Mouse (Mus musculus) CH12.LX (cell line): ENCODE data around the gene P3h3. TPM values are rescaled to one million over a fixed set of nuclear protein-coding genes. Genes with fewer than 3 reads are reported as not detected.

ENCODE experiments used
- DNase-seq: peaks from one replicate; pipeline ENCODE4 v3.0.0-alpha.2; 2013; ENCODE audit errors: extremely low read depth
- H3K27ac ChIP-seq: 2 replicates; pipeline ENCODE4 v1.5.1; 2012; ENCODE audit warnings: low read depth, mild to moderate bottlenecking, control low read depth, moderate library complexity; ENCODE audit not compliant: insufficient read depth
- H3K27me3 ChIP-seq: replicated peaks from 2 replicates; pipeline ENCODE3; 2012; ENCODE audit warnings: inconsistent platforms
- H3K36me3 ChIP-seq, 2 experiments: replicated peaks in 1 of 2; 2 replicates each; pipeline versions ENCODE3 to v1.6.1; 2012; ENCODE audit warnings: inconsistent platforms in 1 of 2, low read length in 1 of 2, mild to moderate bottlenecking in 1 of 2, mixed read lengths in 1 of 2, moderate library complexity in 1 of 2; ENCODE audit not compliant: control insufficient read depth in 1 of 2, insufficient read depth in 1 of 2
- H3K4me1 ChIP-seq, 2 experiments: 2 replicates each; pipeline ENCODE4 v1.6.1; 2012; ENCODE audit warnings: inconsistent platforms in 1 of 2, moderate library complexity in 1 of 2; ENCODE audit not compliant: insufficient read depth in 2 of 2, control insufficient read depth in 1 of 2
- H3K4me2 ChIP-seq: 2 replicates; pipeline ENCODE4 v1.6.1; 2012; ENCODE audit warnings: low read depth, mild to moderate bottlenecking, control low read depth; ENCODE audit not compliant: poor library complexity, insufficient read depth, severe bottlenecking
- H3K4me3 ChIP-seq, 3 experiments: fragments of 150-350 bp in 1 of 3; sonication (generic) in 1 of 3; replicated peaks in 1 of 3; 2 replicates each; pipeline versions ENCODE3 to v1.5.1; 2011 to 2012; ENCODE audit warnings: low read depth in 2 of 3, low read length in 2 of 3, mild to moderate bottlenecking in 2 of 3, moderate library complexity in 2 of 3, control low read depth in 1 of 3, improper control_type of control experiment in 1 of 3, inconsistent platforms in 1 of 3, mixed read lengths in 1 of 3; ENCODE audit not compliant: poor library complexity in 1 of 3
- H3K79me2 ChIP-seq: replicated peaks from 2 replicates; pipeline ENCODE4 v1.6.1; 2012; ENCODE audit warnings: mild to moderate bottlenecking, moderate library complexity; ENCODE audit not compliant: control insufficient read depth, poor library complexity, insufficient read depth, severe bottlenecking; ENCODE audit errors: extremely low read depth
- H3K9ac ChIP-seq: 2 replicates; pipeline ENCODE4 v1.6.1; 2012; ENCODE audit warnings: low read depth, mild to moderate bottlenecking, control low read depth, moderate library complexity; ENCODE audit not compliant: insufficient read depth
- H3K9me3 ChIP-seq: replicated peaks from 2 replicates; pipeline ENCODE3; 2012; ENCODE audit warnings: low read length, inconsistent platforms, mixed read lengths
- BHLHE40 ChIP-seq: IDR thresholded peaks from 2 replicates; pipeline ENCODE4 v1.6.1; 2011; ENCODE audit warnings: mild to moderate bottlenecking, low read depth, low read length, improper control_type of control experiment
- CHD1 ChIP-seq: IDR thresholded peaks from 2 replicates; pipeline ENCODE4 v1.6.1; 2012; ENCODE audit warnings: low read depth, low read length, improper control_type of control experiment, inconsistent platforms
- CHD2 ChIP-seq: IDR thresholded peaks from 2 replicates; pipeline ENCODE4 v1.6.1; 2011; ENCODE audit warnings: low read length, improper control_type of control experiment
- CTCF ChIP-seq, 2 experiments: IDR thresholded peaks in 1 of 2; conservative IDR thresholded peaks in 1 of 2; 2 replicates each; pipeline ENCODE4 v1.5.1; 2011 to 2012; ENCODE audit warnings: low read depth in 2 of 2, low read length in 2 of 2, improper control_type of control experiment in 1 of 2, inconsistent platforms in 1 of 2, mild to moderate bottlenecking in 1 of 2, moderate library complexity in 1 of 2
- E2F4 ChIP-seq: IDR thresholded peaks from 2 replicates; pipeline ENCODE4 v1.6.1; 2011; ENCODE audit warnings: low read depth, low read length, improper control_type of control experiment; ENCODE audit not compliant: insufficient replicate concordance
- ELF1 ChIP-seq: IDR thresholded peaks from 2 replicates; pipeline ENCODE4 v1.6.1; 2014; ENCODE audit warnings: low read depth, mild to moderate bottlenecking, inconsistent platforms, low read length, improper control_type of control experiment
- EP300 ChIP-seq: IDR thresholded peaks from 2 replicates; pipeline ENCODE4 v1.6.1; 2011; ENCODE audit warnings: low read length, improper control_type of control experiment
- ETS1 ChIP-seq: conservative IDR thresholded peaks from 2 replicates; pipeline ENCODE4 v1.6.1; 2012; ENCODE audit warnings: low read depth, mild to moderate bottlenecking, inconsistent platforms, low read length, improper control_type of control experiment, moderate library complexity
- GABPA ChIP-seq: IDR thresholded peaks from 2 replicates; pipeline ENCODE4 v1.6.1; 2012; ENCODE audit warnings: low read depth, low read length, improper control_type of control experiment, inconsistent platforms; ENCODE audit not compliant: insufficient replicate concordance
- HCFC1 ChIP-seq: IDR thresholded peaks from 2 replicates; pipeline ENCODE4 v1.6.1; 2012; ENCODE audit warnings: low read depth, mild to moderate bottlenecking, inconsistent platforms, low read length, improper control_type of control experiment
- IRF4 ChIP-seq: IDR thresholded peaks from 2 replicates; pipeline ENCODE4 v1.6.1; 2014; ENCODE audit warnings: low read depth, mild to moderate bottlenecking, inconsistent platforms, low read length, improper control_type of control experiment
- JUN ChIP-seq: IDR thresholded peaks from 2 replicates; pipeline ENCODE4 v1.6.1; 2011; ENCODE audit warnings: low read depth, mild to moderate bottlenecking, low read length, improper control_type of control experiment, moderate library complexity; ENCODE audit not compliant: insufficient read depth
- KAT2A ChIP-seq: IDR thresholded peaks from 2 replicates; pipeline ENCODE4 v1.6.1; 2012; ENCODE audit warnings: low read length, improper control_type of control experiment, inconsistent platforms; ENCODE audit not compliant: insufficient replicate concordance
- MAFK ChIP-seq: IDR thresholded peaks from 2 replicates; pipeline ENCODE4 v1.6.1; 2011; ENCODE audit warnings: low read length, improper control_type of control experiment; ENCODE audit not compliant: insufficient replicate concordance
- MAZ ChIP-seq: IDR thresholded peaks from 2 replicates; pipeline ENCODE4 v1.6.1; 2012; ENCODE audit warnings: low read depth, mild to moderate bottlenecking, inconsistent platforms, low read length, improper control_type of control experiment, moderate library complexity
- MEF2A ChIP-seq: IDR thresholded peaks from 2 replicates; pipeline ENCODE4 v1.6.1; 2014; ENCODE audit warnings: low read depth, mild to moderate bottlenecking, inconsistent platforms, low read length, improper control_type of control experiment, borderline replicate concordance
- MXI1 ChIP-seq: IDR thresholded peaks from 2 replicates; pipeline ENCODE4 v1.6.1; 2011; ENCODE audit warnings: mild to moderate bottlenecking, low read depth, low read length, improper control_type of control experiment
- MYC ChIP-seq: IDR thresholded peaks from 2 replicates; pipeline ENCODE4 v1.6.1; 2011; ENCODE audit warnings: low read depth, mild to moderate bottlenecking, improper control_type of control experiment, low read length
- NRF1 ChIP-seq: IDR thresholded peaks from 2 replicates; pipeline ENCODE4 v1.6.1; 2014; ENCODE audit warnings: low read depth, mild to moderate bottlenecking, inconsistent platforms, low read length, improper control_type of control experiment, moderate library complexity
- POLR2A ChIP-seq: IDR thresholded peaks from 2 replicates; pipeline ENCODE4 v1.6.1; 2011; ENCODE audit warnings: low read depth, mild to moderate bottlenecking, improper control_type of control experiment, low read length
- POLR2AphosphoS2 ChIP-seq: IDR thresholded peaks from 2 replicates; pipeline ENCODE4 v1.6.1; 2011; ENCODE audit warnings: low read depth, low read length, improper control_type of control experiment
- RAD21 ChIP-seq: IDR thresholded peaks from 2 replicates; pipeline ENCODE4 v1.6.1; 2011; ENCODE audit warnings: low read depth, mild to moderate bottlenecking, low read length, improper control_type of control experiment, moderate library complexity
- SIN3A ChIP-seq: IDR thresholded peaks from 2 replicates; pipeline ENCODE4 v1.6.1; 2012; ENCODE audit warnings: low read length, improper control_type of control experiment, inconsistent platforms
- SMC3 ChIP-seq: IDR thresholded peaks from 2 replicates; pipeline ENCODE4 v1.6.1; 2011; ENCODE audit warnings: low read depth, low read length, improper control_type of control experiment
- TCF12 ChIP-seq: IDR thresholded peaks from 2 replicates; pipeline ENCODE4 v1.6.1; 2014; ENCODE audit warnings: low read depth, mild to moderate bottlenecking, inconsistent platforms, low read length, improper control_type of control experiment
- UBTF ChIP-seq: IDR thresholded peaks from 2 replicates; pipeline ENCODE4 v1.6.1; 2012; ENCODE audit warnings: low read depth, mild to moderate bottlenecking, inconsistent platforms, low read length, improper control_type of control experiment, moderate library complexity
- USF1 ChIP-seq: IDR thresholded peaks from 2 replicates; pipeline ENCODE4 v1.6.1; 2014; ENCODE audit warnings: low read depth, mild to moderate bottlenecking, inconsistent platforms, low read length, improper control_type of control experiment
- USF2 ChIP-seq: conservative IDR thresholded peaks from 2 replicates; pipeline ENCODE4 v1.6.1; 2011; ENCODE audit warnings: low read depth, low read length, improper control_type of control experiment
- ZC3H11A ChIP-seq: IDR thresholded peaks from 2 replicates; pipeline ENCODE4 v1.6.1; 2012; ENCODE audit warnings: low read depth, mild to moderate bottlenecking, inconsistent platforms, low read length, improper control_type of control experiment
- ZKSCAN1 ChIP-seq: IDR thresholded peaks from 2 replicates; pipeline ENCODE4 v1.6.1; 2012; ENCODE audit warnings: low read depth, inconsistent platforms, low read length, improper control_type of control experiment, borderline replicate concordance
- ZMIZ1 ChIP-seq: IDR thresholded peaks from 2 replicates; pipeline ENCODE4 v1.6.1; 2012; ENCODE audit warnings: low read depth, mild to moderate bottlenecking, inconsistent platforms, low read length, improper control_type of control experiment
- ZNF384 ChIP-seq: IDR thresholded peaks from 2 replicates; pipeline ENCODE4 v1.6.1; 2012; ENCODE audit warnings: low read depth, low read length, improper control_type of control experiment, inconsistent platforms
- dilution Hi-C: fragments of 300-500 bp; cut with MboI; formaldehyde crosslinking; loops from 2 replicates; pipeline ENCODE4 v1.14.3; 2020; ENCODE audit warnings: low sequenced_read_pairs; ENCODE audit not compliant: extremely low pct_unique_long_range_greater_than_20kb, extremely low pct_ligation_motif_present
- in situ Hi-C: fragments of 300-500 bp; cut with MboI; formaldehyde crosslinking; loops from 3 replicates; pipeline ENCODE4 v1.14.3; 2019; ENCODE audit warnings: low sequenced_read_pairs, low pct_ligation_motif_present, low pct_unique_long_range_greater_than_20kb, mixed read lengths
- polyA plus RNA-seq: library from polyadenylated mRNA; unstranded; fragments of >175 nt; gene quantifications from 2 replicates; pipeline ENCODE4 v1.2.1, GENCODE M21; 2012; ENCODE audit warnings: low read depth; ENCODE audit not compliant: insufficient read length
- total RNA-seq, 2 experiments: library from RNA; depleted of rRNA; stranded (reverse); fragments of 300-350 nt in 1 of 2; fragments of >200 nt in 1 of 2; gene quantifications; 2 replicates each; pipeline ENCODE4 v1.2.3; 2012 to 2014

Gene P3h3
- total and polyA plus RNA-seq, 3 experiments = 0.31 to 0.34 TPM; not detected in 1

- no peak for TF ChIP-seq CHD1
- no peak for TF ChIP-seq UBTF
- peak; percentile 50 for TF ChIP-seq ELF1
- TF ChIP-seq JUN = no peak
- peak; percentile 62 for TF ChIP-seq TCF12
- 0 out of 2 replicates have a peak, but pooled peaks have one; percentile 43 for TF ChIP-seq MAFK
- TF ChIP-seq HCFC1 = no peak
- TF ChIP-seq MYC = peak; percentile 83
- TF ChIP-seq ZKSCAN1 = no peak
- TF ChIP-seq NRF1 = 0 out of 2 replicates have a peak, but pooled peaks have one; percentile 6
- TF ChIP-seq MEF2A = peak; percentile 14; the same call in 1 of the 2 replicates
- TF ChIP-seq E2F4 = no peak
- TF ChIP-seq ETS1 = peak; percentile 74
- TF ChIP-seq USF1 = peak; percentile 3; the same call in 1 of the 2 replicates
- TF ChIP-seq GABPA = no peak
- TF ChIP-seq BHLHE40 = peak; percentile 94
- peak; percentile 71; the same call in 1 of the 2 replicates for TF ChIP-seq MXI1
- no peak for TF ChIP-seq SIN3A
- TF ChIP-seq ZMIZ1 = no peak
Measured at GRCm38 (mm10) chr6:124900801-124901480, 43.4 kb upstream of the P3h3 start (continued).

GRCm38 (mm10) chr6:124900056-124900800 lies 42.7 kb upstream of the P3h3 start:
- no peaks in the 10 kb centered on the region for H3K79me2 ChIP-seq
- DNase-seq = peak; percentile 54
- no peaks in the 10 kb centered on the region for H3K27me3 ChIP-seq
- H3K4me2 ChIP-seq = peak overlapping the region; percentile 13
- H3K9me3 ChIP-seq = no peaks in the 10 kb centered on the region
- peak overlapping the region; percentile 81 for H3K27ac ChIP-seq
- no peak overlapping the region for H3K4me3 ChIP-seq
- no peaks in the 10 kb centered on the region for H3K36me3 ChIP-seq
- dilution Hi-C loops = no loop called here
- 0 out of 2 replicates have a peak overlapping the region, but pooled peaks have one; percentile 3 for H3K9ac ChIP-seq
- H3K4me1 ChIP-seq = peaks cover 23 to 78% of the 10 kb centered on the region in 2 experiments
- in situ Hi-C loops = loop anchor here (5.0 kb wide), 1 partner anchor 33 kb away; no protein-coding TSS in a partner anchor
- TF ChIP-seq CTCF (conservative IDR thresholded peaks at IDR 0.05 in 1 of 2, IDR thresholded peaks at IDR 0.05 in 1 of 2; ENCODE audit: low read depth in 2 of 2, low read length in 2 of 2) (peak in 1 of 2 experiments; percentile 44; a peak in 2 of 4 replicates), ZNF384 (peak; percentile 89), JUN (no peak), CHD2 (no peak), ETS1 (0 out of 2 replicates have a peak, but pooled peaks have one; percentile 6), BHLHE40 (no peak), HCFC1 (no peak), TCF12 (peak; percentile 66), MAZ (peak; percentile 39; the same call in 1 of the 2 replicates), SMC3 (peak; percentile 19), ZMIZ1 (no peak), E2F4 (no peak), GABPA (no peak), ELF1 (no peak), IRF4 (0 out of 2 replicates have a peak, but pooled peaks have one; percentile 17), ZC3H11A (no peak), POLR2A (no peak), KAT2A (no peak), RAD21 (peak; percentile 41), EP300 (peak; percentile 49; the same call in 1 of the 2 replicates), USF2 (no peak), USF1 (no peak), POLR2AphosphoS2 (no peak), MXI1 (no peak)
